Mouse (Mus musculus) heart, postnatal 4 days (tissue): ENCODE results near the gene Zfp324. TPM values are rescaled to one million over a fixed set of nuclear protein-coding genes. Genes with fewer than 3 reads are reported as not detected.
A peak's percentile ranks its signal among the peaks of the same experiment; 100 is the strongest.

Source experiments
- DNase-seq: peaks from one replicate; pipeline ENCODE4 v3.0.0; 2021
- total RNA-seq, 2 experiments: library from RNA; stranded (reverse); gene quantifications; 2 replicates each; pipeline ENCODE4 v1.2.3; 2021

Zfp324 gene
- total RNA-seq, 2 experiments from 2014 or later, result 4.9 to 5.4 TPM

GRCm38 (mm10) chr7:12970906-12971305 lies 5.3 kb downstream of the Zfp324 start:
- DNase-seq, result no peak

DNA sequence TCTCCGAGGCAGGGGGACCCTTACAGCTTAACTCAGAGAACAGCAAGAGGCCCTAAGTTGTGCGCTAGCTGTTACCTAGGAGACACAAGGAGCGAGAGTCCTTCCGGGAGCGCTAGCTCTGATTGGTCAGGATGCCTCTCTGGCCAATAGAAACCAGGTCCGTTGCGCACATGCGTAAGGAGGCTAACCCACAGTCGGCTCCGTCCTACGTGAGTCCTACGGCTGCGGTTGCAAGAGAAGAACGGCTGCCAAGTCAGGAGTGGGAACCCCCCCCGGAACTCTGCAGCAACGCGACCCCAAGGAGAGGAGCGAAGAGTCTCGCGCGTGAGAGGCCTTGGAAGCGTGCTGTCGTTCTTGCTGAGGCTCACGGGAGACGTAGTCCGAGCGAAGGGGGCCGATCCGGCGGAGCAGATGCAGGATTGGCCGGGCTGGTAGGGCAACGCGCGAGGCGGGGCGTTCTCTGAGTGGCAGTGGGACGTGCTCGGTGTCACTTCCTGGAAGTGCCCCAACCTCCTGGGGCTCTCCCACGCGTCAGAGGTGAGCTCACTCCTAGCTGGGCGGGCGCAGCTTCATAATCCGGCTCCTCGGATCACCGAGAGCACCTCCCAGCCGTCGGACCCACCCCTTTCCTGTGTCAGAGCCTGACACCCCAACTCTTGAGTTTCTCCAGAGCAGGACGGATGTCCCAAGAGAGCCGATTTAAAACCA lies 12.2 kb downstream of the Zfp324 start, which contains the start of gene Zfp446:
Gene Zfp446, plus strand, starts transcription at position 167 of the 708 bp plus-strand sequence.
- DNase-seq, result peak; percentile 98

- DNase-seq, result peak; percentile 14
These were observed 13.5 kb downstream of the Zfp324 start for GRCm38 (mm10) chr7:12978931-12979722.

- no peak for DNase-seq
These were observed 14.1 kb downstream of the Zfp324 start for GRCm38 (mm10) chr7:12979776-12980175.

- no peak for DNase-seq
These were observed 14.7 kb downstream of the Zfp324 start for GRCm38 (mm10) chr7:12980291-12980690.

DNA sequence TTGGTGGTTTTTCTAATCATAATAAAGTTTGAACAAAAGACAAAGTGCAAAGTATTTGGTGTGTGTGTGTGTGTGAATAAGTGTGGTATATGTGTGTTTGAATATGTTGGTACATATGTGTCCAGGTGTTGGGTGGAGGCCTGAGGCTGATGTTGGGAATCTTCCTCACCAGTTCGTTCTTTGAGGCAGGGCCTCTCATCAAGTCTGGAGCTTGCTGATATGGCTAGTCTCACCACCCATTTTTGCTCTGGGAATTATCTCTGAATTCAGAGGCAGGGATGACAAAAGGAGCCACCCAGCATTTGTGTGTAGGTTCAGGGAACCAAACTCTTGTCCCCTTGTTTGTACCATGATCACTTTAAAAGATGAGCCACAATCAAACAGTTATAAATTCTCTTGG lies 20.1 kb downstream of the Zfp324 start:
- no peak for DNase-seq

DNA sequence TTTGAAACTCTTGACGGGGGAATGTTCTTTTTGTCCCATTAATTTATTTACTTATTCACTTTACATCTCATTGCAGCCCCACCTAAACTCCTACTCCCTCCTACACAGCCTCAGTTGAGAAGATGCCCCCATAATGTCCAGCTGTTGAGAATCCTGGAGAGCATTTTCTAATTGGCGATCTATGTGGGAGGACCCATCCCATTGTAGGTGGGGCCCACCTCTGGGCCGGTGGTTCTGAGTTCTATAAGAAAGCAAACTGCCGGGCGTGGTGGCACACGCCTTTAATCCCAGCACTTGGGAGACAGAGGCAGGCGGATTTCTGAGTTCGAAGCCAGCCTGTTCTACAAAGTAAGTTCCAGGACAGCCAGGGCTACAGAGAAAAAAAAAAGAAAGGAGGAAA lies 21.3 kb downstream of the Zfp324 start:
- DNase-seq, result no peak

GRCm38 (mm10) chr7:12987409-12988189 lies 22.0 kb downstream of the Zfp324 start:
- no peak for DNase-seq

GRCm38 (mm10) chr7:12992222-12992621 lies 26.6 kb downstream of the Zfp324 start:
- DNase-seq, result peak; percentile 37

- no peak for DNase-seq
These were observed 27.5 kb downstream of the Zfp324 start for GRCm38 (mm10) chr7:12993148-12993547.

- DNase-seq, result no peak
These were observed 30.2 kb downstream of the Zfp324 start for GRCm38 (mm10) chr7:12995862-12996261.

DNA sequence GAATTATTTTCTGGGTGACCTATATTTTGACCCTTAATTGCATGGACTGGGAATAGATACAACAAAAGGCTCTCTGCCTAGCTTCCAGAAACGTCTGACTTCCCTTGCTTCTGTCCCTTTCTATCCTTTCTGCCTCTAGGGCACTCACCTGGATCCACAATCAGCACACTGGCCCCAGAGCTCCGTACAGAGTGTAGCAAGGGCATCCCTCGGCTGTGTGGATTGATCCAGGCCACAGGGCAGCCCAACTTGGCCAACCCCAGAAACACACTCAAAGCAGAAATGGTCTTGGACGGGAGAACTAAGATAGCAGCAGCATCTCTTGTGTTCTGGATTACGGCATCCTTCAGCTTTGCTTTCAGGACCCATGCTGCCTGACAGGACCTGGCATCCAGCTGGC lies 31.6 kb downstream of the Zfp324 start:
- no peak for DNase-seq

GRCm38 (mm10) chr7:12998053-12998452 lies 32.4 kb downstream of the Zfp324 start, which contains the start of gene Slc27a5:
TSS of gene Slc27a5 (minus strand) at chr7:12998192.
- DNase-seq, result no peak

DNA sequence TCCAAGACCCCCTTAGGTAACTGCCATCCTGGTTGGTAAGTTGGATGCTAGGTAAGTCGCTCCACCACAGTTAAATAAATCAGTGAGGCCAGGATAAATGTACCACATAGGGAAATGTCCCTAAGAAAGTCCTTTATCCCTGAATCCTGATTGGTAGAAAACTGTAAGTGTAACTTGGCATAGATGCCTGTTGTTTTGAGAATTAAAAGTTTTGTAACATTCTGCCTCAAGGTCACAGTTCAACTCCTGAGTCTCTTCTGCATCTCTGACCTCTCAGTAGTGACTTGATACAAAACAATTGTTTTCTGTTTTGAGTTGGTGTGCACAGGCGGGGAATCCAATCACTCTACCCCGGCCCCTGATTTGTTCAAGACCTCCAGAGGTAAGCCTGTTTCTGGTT lies 33.2 kb downstream of the Zfp324 start, which contains the start of gene Trim28:
Gene Trim28, plus strand, starts transcription at position 264 of the 400 bp plus-strand sequence.
- no peak for DNase-seq

GRCm38 (mm10) chr7:13001584-13001983 lies 35.9 kb downstream of the Zfp324 start:
- DNase-seq, result no peak

- no peak for DNase-seq
These were observed 37.7 kb downstream of the Zfp324 start for GRCm38 (mm10) chr7:13003380-13003779.

GRCm38 (mm10) chr7:13006011-13006410 lies 40.4 kb downstream of the Zfp324 start:
- DNase-seq, result no peak

GRCm38 (mm10) chr7:13006531-13006930 lies 40.9 kb downstream of the Zfp324 start:
- DNase-seq, result no peak

- no peak for DNase-seq
These were observed 41.9 kb downstream of the Zfp324 start for GRCm38 (mm10) chr7:13007341-13008092.

- peak; percentile 94 for DNase-seq
These were observed 43.7 kb downstream of the Zfp324 start for GRCm38 (mm10) chr7:13009143-13010004.
